Mouse (Mus musculus): Measurements from ENCODE around the gene Cyth3. TPM values are rescaled to one million over a fixed set of nuclear protein-coding genes. Genes with fewer than 3 reads are reported as not detected.

Gene Cyth3
- polyA plus RNA-seq, 1 experiment, result 134 TPM

DNA sequence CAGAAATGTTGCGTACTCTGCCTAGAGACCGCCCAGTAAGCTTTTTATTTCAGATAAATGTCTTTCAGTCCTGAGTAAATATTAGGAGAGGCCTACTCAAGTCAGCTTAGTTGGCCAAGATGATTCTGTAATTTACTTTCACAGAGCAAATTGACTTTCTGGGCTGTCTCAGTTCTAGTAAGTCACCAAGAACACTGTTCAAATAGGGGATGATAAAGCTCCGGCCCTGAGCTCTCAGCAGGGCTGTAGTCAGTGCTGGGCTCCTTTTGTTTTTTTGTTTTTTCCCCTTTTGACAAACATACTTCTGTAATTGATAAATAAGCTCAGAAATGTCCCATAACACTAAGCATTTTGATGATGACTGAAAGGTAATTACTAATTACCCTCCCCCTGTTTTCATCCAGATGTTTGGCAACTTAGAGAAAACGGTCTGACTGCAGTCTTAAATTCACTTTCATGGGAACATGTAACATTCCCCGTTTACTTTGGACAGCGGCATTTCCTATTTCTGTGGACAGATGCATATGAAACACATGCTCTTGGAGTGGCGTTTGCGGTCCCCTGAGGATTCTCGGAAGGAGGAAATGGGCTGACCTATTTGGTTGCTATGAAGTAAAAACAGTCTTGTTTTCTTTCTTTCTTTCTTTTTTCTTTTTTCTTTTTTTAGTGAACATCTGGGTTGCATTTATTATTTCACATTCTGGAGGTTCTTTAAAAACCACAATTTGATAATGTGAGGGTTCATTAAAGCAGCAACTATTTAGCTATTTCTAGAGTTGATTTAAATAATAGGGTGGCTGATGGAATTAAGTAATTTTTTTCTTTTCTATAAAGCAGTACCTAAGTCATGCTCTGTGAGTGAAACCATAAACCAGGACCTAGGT lies 10.7 kb downstream of the Cyth3 start:
- Histone ChIP-seq H3K27ac (ENCODE audit: insufficient read depth, low read length) (peak overlapping the region; percentile 91), H3K4me3 (ENCODE audit: insufficient read depth, low read length) (no peak overlapping the region), H3K4me1 (ENCODE audit: control insufficient read depth, insufficient read depth, low read length) (peaks cover 36% of the 10 kb centered on the region)
- no peak for TF ChIP-seq POLR2A (IDR thresholded peaks at IDR 0.05; ENCODE audit: low read depth, low read length)

DNA sequence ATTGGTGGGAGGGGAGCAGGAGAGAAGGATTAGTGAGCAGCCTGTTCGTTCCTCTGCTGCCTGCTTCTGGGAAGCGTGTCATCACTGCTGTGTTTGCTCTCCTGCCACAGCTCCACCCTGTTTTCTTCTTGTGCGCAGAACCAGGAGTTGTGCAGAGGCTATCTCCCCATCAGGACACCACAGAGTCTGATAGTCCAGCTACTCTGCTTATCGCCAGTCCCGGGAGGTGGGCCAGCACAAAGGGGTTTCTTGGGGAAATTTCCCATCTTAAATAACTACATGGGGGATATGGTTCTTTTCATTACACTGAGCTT lies 11.3 kb downstream of the Cyth3 start:
- TF ChIP-seq CTCF (IDR thresholded peaks at IDR 0.05; ENCODE audit: borderline replicate concordance, insufficient read depth, low read length) (no peak), POLR2A (IDR thresholded peaks at IDR 0.05; ENCODE audit: low read depth, low read length) (no peak)
- peaks cover 38% of the 10 kb centered on the region for H3K4me1 ChIP-seq (ENCODE audit: control insufficient read depth, insufficient read depth, low read length)
- no peak overlapping the region for H3K4me3 ChIP-seq (ENCODE audit: insufficient read depth, low read length)
- H3K27ac ChIP-seq (ENCODE audit: insufficient read depth, low read length), result peak overlapping the region; percentile 90

DNA sequence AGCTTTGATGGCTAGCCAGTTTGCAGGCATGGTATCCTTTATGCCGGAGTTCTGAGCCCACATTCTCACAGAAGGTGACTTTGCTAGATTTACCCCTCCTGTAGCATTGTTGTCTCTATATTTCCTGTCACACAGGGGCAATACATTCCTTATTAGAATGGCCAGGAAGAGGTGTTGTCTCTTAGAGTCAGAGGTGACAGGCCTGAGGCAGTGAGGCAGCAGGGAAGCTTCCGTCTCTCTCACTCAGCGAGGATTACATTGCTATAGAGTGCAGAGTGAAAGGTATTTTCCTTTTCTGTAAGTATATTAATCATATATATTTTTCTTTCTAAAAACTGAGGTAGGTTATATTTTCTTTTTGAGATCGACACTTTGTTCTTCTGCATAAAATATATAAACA lies 11.6 kb downstream of the Cyth3 start:
- H3K4me3 ChIP-seq (ENCODE audit: insufficient read depth, low read length), result no peak overlapping the region
- peaks cover 38% of the 10 kb centered on the region for H3K4me1 ChIP-seq (ENCODE audit: control insufficient read depth, insufficient read depth, low read length)
- peak overlapping the region; percentile 90 for H3K27ac ChIP-seq (ENCODE audit: insufficient read depth, low read length)
- TF ChIP-seq POLR2A (IDR thresholded peaks at IDR 0.05; ENCODE audit: low read depth, low read length) (no peak), CTCF (IDR thresholded peaks at IDR 0.05; ENCODE audit: borderline replicate concordance, insufficient read depth, low read length) (no peak)

DNA sequence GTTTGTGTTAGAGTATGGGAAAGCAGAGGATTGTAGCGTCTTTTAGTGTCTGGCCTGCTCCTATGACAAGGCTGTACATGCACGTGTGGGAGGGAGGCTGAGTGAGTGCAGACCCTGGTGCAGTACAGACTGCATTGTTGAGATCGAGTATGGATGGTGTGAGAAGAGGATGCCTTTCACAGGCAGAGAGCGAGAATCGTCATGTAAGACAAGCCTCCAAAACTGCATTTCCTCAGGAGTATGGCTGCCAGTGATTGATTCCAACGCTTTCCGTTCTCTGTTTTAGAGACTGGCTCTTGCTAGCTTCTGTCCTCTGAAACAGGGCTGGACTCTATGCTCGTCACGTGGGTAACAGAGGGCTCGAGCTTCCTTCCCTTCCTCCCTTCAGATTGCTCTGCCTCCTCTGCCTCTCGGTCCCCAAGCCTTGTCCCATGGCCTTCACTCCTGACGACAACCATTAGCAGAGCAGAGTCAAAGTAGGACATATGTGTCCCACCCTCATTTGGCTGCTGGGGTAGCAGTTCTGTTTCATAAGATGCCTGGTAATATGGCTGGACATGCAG lies 12.4 kb downstream of the Cyth3 start:
- Histone ChIP-seq H3K4me3 (ENCODE audit: insufficient read depth, low read length) (no peak overlapping the region), H3K27ac (ENCODE audit: insufficient read depth, low read length) (peak overlapping the region; percentile 99), H3K4me1 (ENCODE audit: control insufficient read depth, insufficient read depth, low read length) (peaks cover 41% of the 10 kb centered on the region)
- no peak for TF ChIP-seq CTCF (IDR thresholded peaks at IDR 0.05; ENCODE audit: borderline replicate concordance, insufficient read depth, low read length)
- no peak for TF ChIP-seq POLR2A (IDR thresholded peaks at IDR 0.05; ENCODE audit: low read depth, low read length)

DNA sequence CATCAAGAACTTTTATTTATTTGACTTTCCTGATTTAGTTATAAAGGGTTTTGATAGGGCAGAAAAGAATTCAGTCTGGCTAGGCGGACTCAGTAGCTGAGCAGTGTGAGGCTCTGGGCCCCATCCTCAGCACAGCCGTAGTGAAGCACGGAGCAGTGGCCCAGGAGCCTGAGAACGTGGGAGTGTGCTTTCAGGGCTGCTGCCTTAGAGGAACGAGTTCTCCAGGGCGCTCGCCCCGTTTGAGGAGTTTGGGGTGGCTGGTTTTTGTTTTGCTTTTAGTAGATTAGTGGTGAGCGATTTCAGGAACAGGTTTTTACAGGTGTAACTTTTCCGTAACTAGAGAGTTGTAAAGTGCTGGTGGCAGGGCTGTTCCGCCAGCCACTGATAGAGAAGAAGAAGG lies 13.1 kb downstream of the Cyth3 start:
- H3K4me3 ChIP-seq (ENCODE audit: insufficient read depth, low read length), result no peak overlapping the region
- H3K27ac ChIP-seq (ENCODE audit: insufficient read depth, low read length), result peak overlapping the region; percentile 99
- peaks cover 46% of the 10 kb centered on the region for H3K4me1 ChIP-seq (ENCODE audit: control insufficient read depth, insufficient read depth, low read length)
- no peak for TF ChIP-seq CTCF (IDR thresholded peaks at IDR 0.05; ENCODE audit: borderline replicate concordance, insufficient read depth, low read length)
- no peak for TF ChIP-seq POLR2A (IDR thresholded peaks at IDR 0.05; ENCODE audit: low read depth, low read length)

DNA sequence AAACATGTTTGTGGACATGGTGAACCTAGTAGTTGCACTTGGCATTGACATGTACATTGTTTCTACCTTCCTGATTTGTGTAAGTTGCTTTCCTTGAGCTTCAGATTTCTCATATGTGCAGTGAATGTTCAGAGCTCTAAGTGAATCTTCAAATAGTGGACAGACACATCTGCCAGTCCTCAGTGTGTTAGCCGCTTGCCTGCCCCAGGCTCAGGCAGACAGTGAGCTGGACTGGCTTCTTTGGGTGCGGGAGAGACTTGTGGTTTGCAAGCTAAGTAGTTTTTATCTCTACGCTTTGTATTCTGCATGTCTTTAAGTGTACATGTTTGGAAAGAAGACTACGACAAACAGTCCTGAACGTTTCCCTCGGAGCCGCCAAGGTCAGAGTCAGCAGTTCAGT lies 13.9 kb downstream of the Cyth3 start:
- H3K4me3 ChIP-seq (ENCODE audit: insufficient read depth, low read length), result no peak overlapping the region
- TF ChIP-seq CTCF (IDR thresholded peaks at IDR 0.05; ENCODE audit: borderline replicate concordance, insufficient read depth, low read length), result no peak
- TF ChIP-seq POLR2A (IDR thresholded peaks at IDR 0.05; ENCODE audit: low read depth, low read length), result no peak
- peaks cover 51% of the 10 kb centered on the region for H3K4me1 ChIP-seq (ENCODE audit: control insufficient read depth, insufficient read depth, low read length)
- H3K27ac ChIP-seq (ENCODE audit: insufficient read depth, low read length), result peak overlapping the region; percentile 99

DNA sequence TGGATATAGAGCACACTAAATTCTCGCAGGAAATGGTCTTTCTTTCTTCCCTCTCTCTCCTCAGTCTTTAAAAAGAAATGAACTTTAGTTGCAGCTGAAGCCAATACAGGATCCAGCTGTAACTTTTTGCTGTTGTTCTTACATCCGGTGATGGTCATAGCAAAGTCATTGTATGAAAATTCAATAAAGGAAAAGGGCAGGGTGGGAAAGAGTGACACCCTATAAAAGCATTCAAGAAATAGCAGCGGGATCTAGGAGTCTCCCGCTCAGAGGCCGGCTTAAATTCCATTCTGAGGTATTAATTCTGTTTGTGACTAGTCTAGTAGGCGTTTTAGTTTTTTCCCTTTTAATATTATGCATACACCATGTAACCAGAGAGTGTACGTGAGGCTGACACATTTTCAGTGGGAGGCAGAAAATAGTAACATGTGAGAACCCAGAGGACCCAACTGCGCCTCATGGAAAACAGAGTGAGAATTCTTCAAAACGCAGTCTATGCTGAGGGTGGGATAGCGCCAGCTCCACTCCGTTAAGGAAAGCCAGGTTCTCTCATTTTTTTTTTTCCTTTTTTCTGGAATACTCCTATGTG lies 15.7 kb downstream of the Cyth3 start:
- H3K4me1 ChIP-seq (ENCODE audit: control insufficient read depth, insufficient read depth, low read length), result peaks cover 41% of the 10 kb centered on the region
- H3K4me3 ChIP-seq (ENCODE audit: insufficient read depth, low read length), result no peak overlapping the region
- TF ChIP-seq POLR2A (IDR thresholded peaks at IDR 0.05; ENCODE audit: low read depth, low read length) (no peak), CTCF (IDR thresholded peaks at IDR 0.05; ENCODE audit: borderline replicate concordance, insufficient read depth, low read length) (no peak)
- H3K27ac ChIP-seq (ENCODE audit: insufficient read depth, low read length), result peak overlapping the region; percentile 99

DNA sequence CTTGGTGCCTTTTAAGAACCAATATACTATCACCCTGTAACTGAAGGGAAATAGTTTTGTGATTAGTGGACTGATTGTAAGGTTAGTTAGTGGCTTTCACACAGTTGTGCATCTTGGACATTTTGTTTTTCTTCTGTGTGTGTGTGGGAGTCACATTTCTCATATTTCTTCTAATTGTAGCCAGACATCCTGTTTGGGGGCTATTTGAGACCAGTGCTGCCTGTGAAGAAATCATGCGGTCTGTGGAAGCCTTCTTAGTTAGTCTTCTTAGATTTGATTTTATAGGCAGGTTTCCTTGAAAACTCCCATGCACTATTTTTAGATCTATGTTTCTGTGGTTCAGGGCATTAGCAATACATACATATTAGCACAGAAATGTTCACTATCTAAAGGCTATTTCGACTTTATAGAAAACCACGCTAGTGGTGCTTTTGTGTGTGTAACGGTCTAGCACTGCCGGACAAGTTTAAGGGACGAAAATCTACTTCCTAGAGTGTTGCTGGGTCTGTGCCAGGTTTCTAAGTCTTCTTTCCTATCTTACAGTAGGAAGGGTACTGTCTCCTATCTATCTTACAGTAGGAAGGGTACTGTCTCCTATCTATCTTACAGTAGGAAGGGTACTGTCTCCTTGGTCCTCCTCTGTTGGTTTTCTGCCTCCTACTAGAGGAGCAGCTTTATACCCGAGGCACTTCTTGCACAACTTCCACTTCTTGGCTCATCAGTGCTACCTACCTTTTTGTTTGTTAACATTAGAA lies 16.4 kb downstream of the Cyth3 start:
- Histone ChIP-seq H3K27ac (ENCODE audit: insufficient read depth, low read length) (peak overlapping the region; percentile 99), H3K4me1 (ENCODE audit: control insufficient read depth, insufficient read depth, low read length) (peaks cover 37% of the 10 kb centered on the region), H3K4me3 (ENCODE audit: insufficient read depth, low read length) (no peak overlapping the region)
- TF ChIP-seq POLR2A (IDR thresholded peaks at IDR 0.05; ENCODE audit: low read depth, low read length) (no peak), CTCF (IDR thresholded peaks at IDR 0.05; ENCODE audit: borderline replicate concordance, insufficient read depth, low read length) (no peak)

DNA sequence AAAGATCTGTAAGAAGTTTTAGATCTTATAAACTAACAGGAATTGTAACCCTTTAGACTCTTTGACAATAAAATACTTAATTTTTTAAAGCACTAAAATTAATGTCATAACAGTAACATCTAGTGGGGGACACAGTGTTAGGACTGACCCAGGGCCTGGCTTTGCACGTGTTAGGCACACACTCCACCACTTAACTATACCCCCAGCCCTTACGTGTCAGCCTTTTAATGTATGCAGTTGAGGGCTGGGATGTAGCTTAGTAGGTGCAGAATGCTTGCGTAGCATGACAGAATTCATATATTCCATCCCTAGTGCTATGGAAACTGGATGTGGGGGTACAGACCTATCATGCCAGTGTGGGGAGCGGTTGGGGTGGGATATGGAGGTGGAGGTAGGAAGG lies 17.1 kb downstream of the Cyth3 start:
- no peak overlapping the region for H3K4me3 ChIP-seq (ENCODE audit: insufficient read depth, low read length)
- H3K27ac ChIP-seq (ENCODE audit: insufficient read depth, low read length), result peak overlapping the region; percentile 99
- H3K4me1 ChIP-seq (ENCODE audit: control insufficient read depth, insufficient read depth, low read length), result peaks cover 34% of the 10 kb centered on the region
- no peak for TF ChIP-seq CTCF (IDR thresholded peaks at IDR 0.05; ENCODE audit: borderline replicate concordance, insufficient read depth, low read length)
- no peak for TF ChIP-seq POLR2A (IDR thresholded peaks at IDR 0.05; ENCODE audit: low read depth, low read length)
